Mouse (Mus musculus): ENCODE measurements around the gene Ptpre.

- TF ChIP-seq EP300 (IDR thresholded peaks at IDR 0.05; ENCODE audit: low read length): no peak
- no peak for TF ChIP-seq POLR2A (IDR thresholded peaks at IDR 0.05; ENCODE audit: low read depth, low read length)
- no peak for TF ChIP-seq KAT2A (IDR thresholded peaks at IDR 0.05; ENCODE audit: insufficient replicate concordance, low read length)
- no peak for TF ChIP-seq CTCF (conservative IDR thresholded peaks at IDR 0.05 in 1 of 2, IDR thresholded peaks at IDR 0.05 in 1 of 2; ENCODE audit: low read depth in 2 of 2, low read length in 2 of 2)
- TF ChIP-seq ELF1 (IDR thresholded peaks at IDR 0.05; ENCODE audit: low read depth, low read length): no peak
- TF ChIP-seq POLR2AphosphoS2 (IDR thresholded peaks at IDR 0.05; ENCODE audit: low read depth, low read length): no peak
- no peak for TF ChIP-seq MAX (IDR thresholded peaks at IDR 0.05; ENCODE audit: low read length)
- no peak for TF ChIP-seq USF2 (conservative IDR thresholded peaks at IDR 0.05; ENCODE audit: low read depth, low read length)
- no peak for TF ChIP-seq TBP (conservative IDR thresholded peaks at IDR 0.05; ENCODE audit: low read depth, low read length)
- no peak for TF ChIP-seq ZNF384 (IDR thresholded peaks at IDR 0.05; ENCODE audit: low read depth, low read length)
- TF ChIP-seq HCFC1 (IDR thresholded peaks at IDR 0.05; ENCODE audit: low read depth, low read length): no peak
- TF ChIP-seq MEF2A (IDR thresholded peaks at IDR 0.05; ENCODE audit: borderline replicate concordance, low read depth, low read length): no peak
- no peak for TF ChIP-seq RAD21 (IDR thresholded peaks at IDR 0.05; ENCODE audit: low read depth, low read length)
- TF ChIP-seq SIN3A (IDR thresholded peaks at IDR 0.05; ENCODE audit: low read length): no peak
Measured at GRCm38 (mm10) chr7:135689396-135689795, 152.1 kb downstream of the Ptpre start.
